Mouse (Mus musculus): ENCODE measurements at regions not wholly inside any gene's neighbourhood (a gene's known extent, or its start where the extent isn't known, plus 50 kb on each side); places are given as distances from the start of the nearest gene placed in this dataset.

DNA sequence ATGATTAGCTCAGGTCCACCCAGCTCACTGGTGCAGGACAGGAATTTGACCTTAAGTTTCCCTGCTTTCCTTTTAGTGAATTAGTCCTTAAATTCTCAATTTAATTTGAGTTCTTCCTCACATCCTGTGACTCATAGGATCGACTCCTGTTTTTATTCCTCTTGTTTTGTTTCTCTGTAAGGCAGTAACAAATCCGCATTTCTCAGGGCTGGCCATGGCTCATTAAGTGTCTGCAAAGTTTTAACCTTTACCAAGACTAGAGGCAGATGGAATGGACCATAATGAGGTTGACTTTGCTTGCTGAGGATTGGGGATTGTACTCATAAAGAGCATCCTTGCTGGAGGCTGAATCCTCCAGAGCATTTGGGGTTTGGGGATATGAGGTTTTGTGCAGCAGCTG lies 156.6 kb downstream of the Cysltr2 start:
- TF ChIP-seq CTCF (IDR thresholded peaks at IDR 0.05; ENCODE audit: low read depth, low read length) (no peak), POLR2A (IDR thresholded peaks at IDR 0.05; ENCODE audit: borderline replicate concordance, low read depth, low read length) (no peak)

Data from bone marrow macrophage, adult 2 months (primary cell).